Mouse (Mus musculus) liver, embryonic 13.5 days (tissue): ENCODE data around the gene Olfr1158. TPM values are rescaled to one million over a fixed set of nuclear protein-coding genes. Genes with fewer than 3 reads are reported as not detected.
"Not testable (repeated sequence)": the region's sequence is repeated elsewhere in the genome, so short reads cannot be mapped to it uniquely, and the experiment has no call there.

Experiments used
- ATAC-seq: fragments of 200-750 bp; cut with Nextera tagmentation; 2 replicates; pipeline ENCODE4 v1.8.0; 2017; ENCODE audit warnings: low read depth, mild to moderate bottlenecking, moderate number of reproducible peaks, moderate library complexity
- DNase-seq: peaks from one replicate; pipeline ENCODE4 v3.0.0; 2022
- H3K27ac ChIP-seq: fragments of 300-500 bp; sonication (generic); 2 replicates; pipeline ENCODE4 v1.5.1; 2015; ENCODE audit warnings: moderate library complexity, mild to moderate bottlenecking, inconsistent platforms
- H3K27me3 ChIP-seq: fragments of 300-500 bp; sonication (generic); 2 replicates; pipeline ENCODE4 v1.6.1; 2015; ENCODE audit warnings: mild to moderate bottlenecking, inconsistent platforms
- H3K36me3 ChIP-seq: fragments of 300-500 bp; sonication (generic); 2 replicates; pipeline ENCODE4 v1.6.1; 2015; ENCODE audit warnings: mild to moderate bottlenecking, inconsistent platforms
- H3K4me1 ChIP-seq: fragments of 300-500 bp; sonication (generic); replicated peaks from 2 replicates; pipeline ENCODE4 v1.6.1; 2015; ENCODE audit warnings: inconsistent platforms
- H3K4me2 ChIP-seq: fragments of 300-500 bp; sonication (generic); 2 replicates; pipeline ENCODE4 v1.6.1; 2015; ENCODE audit warnings: inconsistent platforms, mild to moderate bottlenecking, moderate library complexity
- H3K4me3 ChIP-seq: fragments of 300-500 bp; sonication (generic); replicated peaks from 2 replicates; pipeline ENCODE4 v1.5.1; 2015; ENCODE audit warnings: mild to moderate bottlenecking, inconsistent platforms
- H3K9ac ChIP-seq: fragments of 300-500 bp; sonication (generic); 2 replicates; pipeline ENCODE4 v1.6.1; 2015; ENCODE audit warnings: mild to moderate bottlenecking, inconsistent platforms
- H3K9me3 ChIP-seq: fragments of 300-500 bp; sonication (generic); replicated peaks from 2 replicates; pipeline ENCODE4 v1.6.1; 2016; ENCODE audit warnings: inconsistent platforms
- WGBS: fragments of 180-500 bp; shearing (Covaris S2); methylation state at CpG from one replicate; pipeline ENCODE4 v1.1.7; 2015; ENCODE audit not compliant: insufficient replicate concordance; 5-methylcytosine and 5-hydroxymethylcytosine counted together
- polyA plus RNA-seq: library from polyadenylated mRNA; unstranded; fragments of >200 nt; fragmentation: Nextera tagmentation; extraction: Ambion mirVana; gene quantifications from 2 replicates; pipeline ENCODE4 v1.2.1, GENCODE M21; 2015

Olfr1158 gene
- not detected in 2 replicates for polyA plus RNA-seq

GRCm38 (mm10) chr2:87989813-87990212 lies at the start of gene Olfr1158:
Gene Olfr1158, plus strand, starts transcription at chr2:87990113.
- no peak for DNase-seq
- Histone ChIP-seq H3K4me2 (no peak within 1 kb of the TSS), H3K4me3 (no peak within 1 kb of the TSS), H3K9me3 (no peaks in the 10 kb centered on the region), H3K27me3 (no peaks in the 10 kb centered on the region), H3K36me3 (no peaks in the 10 kb centered on the region), H3K27ac (no peak within 1 kb of the TSS), H3K4me1 (no peaks in the 10 kb centered on the region), H3K9ac (no peak within 1 kb of the TSS)
- ATAC-seq = no peak

GRCm38 (mm10) chr2:87945037-87945436 lies 44.9 kb upstream of the Olfr1158 start, which contains the start of gene Olfr1155:
Gene Olfr1155, minus strand, starts transcription at chr2:87945137.
- Histone ChIP-seq H3K36me3 (no peaks in the 10 kb centered on the region), H3K27me3 (no peaks in the 10 kb centered on the region), H3K4me2 (no peak within 1 kb of the TSS), H3K9me3 (no peaks in the 10 kb centered on the region), H3K4me3 (no peak within 1 kb of the TSS), H3K27ac (no peak within 1 kb of the TSS), H3K9ac (no peak within 1 kb of the TSS), H3K4me1 (no peaks in the 10 kb centered on the region)
- DNase-seq (no peak), ATAC-seq (no peak)
- 97% methylated on average over 1 of the region's 1 CpGs for WGBS

- ATAC-seq (no peak), DNase-seq (no peak)
- H3K4me2 ChIP-seq = no peak within 1 kb of the TSS
- H3K4me1 ChIP-seq = no peaks in the 10 kb centered on the region
- H3K4me3 ChIP-seq = no peak within 1 kb of the TSS
- no peaks in the 10 kb centered on the region for H3K27me3 ChIP-seq
- no peak within 1 kb of the TSS for H3K9ac ChIP-seq
- no peaks in the 10 kb centered on the region for H3K9me3 ChIP-seq
- no peak within 1 kb of the TSS for H3K27ac ChIP-seq
- no peaks in the 10 kb centered on the region for H3K36me3 ChIP-seq
These were observed 36.9 kb upstream of the Olfr1158 start, which contains the start of gene Olfr1156 for GRCm38 (mm10) chr2:87953000-87953399. Gene Olfr1156, minus strand, starts transcription at chr2:87953100.

GRCm38 (mm10) chr2:87968199-87968598 lies 21.7 kb upstream of the Olfr1158 start, which contains the start of gene Olfr1157:
Gene Olfr1157, minus strand, starts transcription at chr2:87968299.
- ATAC-seq (no peak), DNase-seq (no peak)
- no peak within 1 kb of the TSS for H3K4me3 ChIP-seq
- no peak within 1 kb of the TSS for H3K4me2 ChIP-seq
- H3K9me3 ChIP-seq = 0 out of 2 replicates have a peak, but pooled peaks cover 4% of the 10 kb centered on the region
- no peak within 1 kb of the TSS for H3K9ac ChIP-seq
- WGBS = 84% methylated on average over 4 of the region's 4 CpGs
- no peaks in the 10 kb centered on the region for H3K27me3 ChIP-seq
- H3K27ac ChIP-seq = no peak within 1 kb of the TSS
- H3K36me3 ChIP-seq = no peaks in the 10 kb centered on the region
- no peaks in the 10 kb centered on the region for H3K4me1 ChIP-seq

GRCm38 (mm10) chr2:87974563-87974962 lies 15.3 kb upstream of the Olfr1158 start, which contains the start of gene Olfr74:
Gene Olfr74, minus strand, starts transcription at chr2:87974663.
- no peaks in the 10 kb centered on the region for H3K36me3 ChIP-seq
- DNase-seq (no peak), ATAC-seq (no peak)
- H3K9me3 ChIP-seq = no peaks in the 10 kb centered on the region
- no peak within 1 kb of the TSS for H3K4me2 ChIP-seq
- no peaks in the 10 kb centered on the region for H3K27me3 ChIP-seq
- no peak within 1 kb of the TSS for H3K27ac ChIP-seq
- no peak within 1 kb of the TSS for H3K4me3 ChIP-seq
- H3K9ac ChIP-seq = no peak within 1 kb of the TSS
- 36% methylated on average over 3 of the region's 3 CpGs for WGBS
- no peaks in the 10 kb centered on the region for H3K4me1 ChIP-seq

GRCm38 (mm10) chr2:88007515-88008318 lies 17.8 kb downstream of the Olfr1158 start, which contains the start of gene Olfr1160:
Gene Olfr1160, minus strand, starts transcription at chr2:88008268.
- Histone ChIP-seq H3K9me3 (no peaks in the 10 kb centered on the region), H3K27me3 (no peaks in the 10 kb centered on the region), H3K36me3 (no peaks in the 10 kb centered on the region), H3K4me3 (no peak within 1 kb of the TSS), H3K4me2 (no peak within 1 kb of the TSS), H3K27ac (no peak within 1 kb of the TSS), H3K9ac (no peak within 1 kb of the TSS), H3K4me1 (no peaks in the 10 kb centered on the region)
- ATAC-seq (0 out of 2 replicates have a peak, but pooled peaks have one; percentile 53), DNase-seq (no peak)

GRCm38 (mm10) chr2:88022474-88022873 lies 32.6 kb downstream of the Olfr1158 start, which contains the start of gene Olfr1161:
Gene Olfr1161, plus strand, starts transcription at chr2:88022774.
- not testable (repeated sequence) for H3K9me3 ChIP-seq, H3K27ac ChIP-seq, ATAC-seq, H3K9ac ChIP-seq, DNase-seq, H3K36me3 ChIP-seq, H3K27me3 ChIP-seq, H3K4me1 ChIP-seq, H3K4me2 ChIP-seq, H3K4me3 ChIP-seq
- WGBS = 54% methylated on average over 1 of the region's 1 CpGs

- no peak within 1 kb of the TSS for H3K4me3 ChIP-seq
- ATAC-seq (no peak), DNase-seq (no peak)
- no peaks in the 10 kb centered on the region for H3K4me1 ChIP-seq
- no peaks in the 10 kb centered on the region for H3K36me3 ChIP-seq
- H3K9ac ChIP-seq = no peak within 1 kb of the TSS
- H3K4me2 ChIP-seq = no peak within 1 kb of the TSS
- H3K27me3 ChIP-seq = no peaks in the 10 kb centered on the region
- H3K27ac ChIP-seq = no peak within 1 kb of the TSS
- no peaks in the 10 kb centered on the region for H3K9me3 ChIP-seq
These were observed 47.7 kb downstream of the Olfr1158 start, which contains the start of gene Olfr73 for GRCm38 (mm10) chr2:88037599-88037998. Gene Olfr73, minus strand, starts transcription at chr2:88037699.

Other genes with a start within 250 kb of the Olfr1158 start
- not detected in 2 replicates for gene Olfr1140, start 246.4 kb upstream of the Olfr1158 start, polyA plus RNA-seq
- not detected in 2 replicates for gene Olfr1141, start 236.1 kb upstream of the Olfr1158 start, polyA plus RNA-seq
- gene Olfr152, start 210.6 kb upstream of the Olfr1158 start, polyA plus RNA-seq = not detected in 2 replicates
- gene Olfr1143, start 189.5 kb upstream of the Olfr1158 start, polyA plus RNA-seq = not detected in 2 replicates
- not detected in 2 replicates for gene Olfr1145, start 180.3 kb upstream of the Olfr1158 start, polyA plus RNA-seq
- not detected in 2 replicates for gene Olfr1148, start 159.6 kb upstream of the Olfr1158 start, polyA plus RNA-seq
- not detected in 2 replicates for gene Olfr1150-ps1, start 146.1 kb upstream of the Olfr1158 start, polyA plus RNA-seq
- not detected in 2 replicates for gene Olfr1151, start 134.3 kb upstream of the Olfr1158 start, polyA plus RNA-seq
- not detected in 2 replicates for gene Olfr1152, start 123.6 kb upstream of the Olfr1158 start, polyA plus RNA-seq
- not detected in 2 replicates for gene Olfr1153, start 95.2 kb upstream of the Olfr1158 start, polyA plus RNA-seq
- not detected in 2 replicates for gene Olfr1154, start 84.9 kb upstream of the Olfr1158 start, polyA plus RNA-seq
- gene Olfr1155, start 45.0 kb upstream of the Olfr1158 start, polyA plus RNA-seq = not detected in 2 replicates
- not detected in 2 replicates for gene Olfr1156, start 37.0 kb upstream of the Olfr1158 start, polyA plus RNA-seq
- not detected in 2 replicates for gene Olfr1157, start 21.8 kb upstream of the Olfr1158 start, polyA plus RNA-seq
- not detected in 2 replicates for gene Olfr74, start 15.4 kb upstream of the Olfr1158 start, polyA plus RNA-seq
- not detected in 2 replicates for gene Olfr1160, start 18.2 kb downstream of the Olfr1158 start, polyA plus RNA-seq
- not detected in 2 replicates for gene Olfr1161, start 32.7 kb downstream of the Olfr1158 start, polyA plus RNA-seq
- gene Olfr73, start 47.6 kb downstream of the Olfr1158 start, polyA plus RNA-seq = not detected in 2 replicates
- not detected in 2 replicates for gene Olfr1162, start 61.0 kb downstream of the Olfr1158 start, polyA plus RNA-seq
- not detected in 2 replicates for gene Olfr1163, start 81.7 kb downstream of the Olfr1158 start, polyA plus RNA-seq
- not detected in 2 replicates for gene Olfr1164, start 103.9 kb downstream of the Olfr1158 start, polyA plus RNA-seq
- not detected in 2 replicates for gene Olfr1166, start 138.2 kb downstream of the Olfr1158 start, polyA plus RNA-seq
- not detected in 2 replicates for gene Olfr1167, start 165.1 kb downstream of the Olfr1158 start, polyA plus RNA-seq
- not detected in 2 replicates for gene Olfr1168, start 191.8 kb downstream of the Olfr1158 start, polyA plus RNA-seq
- not detected in 2 replicates for gene Olfr1170, start 238.2 kb downstream of the Olfr1158 start, polyA plus RNA-seq